Mouse (Mus musculus): Measurements from ENCODE around the gene Prok1.

GRCm38 (mm10) chr3:107205994-107206393, 33.5 kb downstream of the Prok1 start:
- TF ChIP-seq CTCF (IDR thresholded peaks at IDR 0.05) (no peak), POLR2A (IDR thresholded peaks at IDR 0.05; ENCODE audit: insufficient read depth, low read depth, low read length) (no peak)

Data from heart, adult 2 months (tissue).